Mouse (Mus musculus) midbrain, embryonic 10.5 days (tissue): ENCODE measurements around the gene Sbds. TPM values are rescaled to one million over a fixed set of nuclear protein-coding genes. Genes with fewer than 3 reads are reported as not detected.
A peak's percentile ranks its signal among the peaks of the same experiment; 100 is the strongest.
"Not testable (repeated sequence)": the region's sequence is repeated elsewhere in the genome, so short reads cannot be mapped to it uniquely, and the experiment has no call there.

Source experiments
- DNase-seq: peaks from one replicate; pipeline ENCODE4 v3.0.0-alpha.2; 2017; ENCODE audit warnings: low spot score
- H3K27ac ChIP-seq: fragments of 300-500 bp; sonication (generic); replicated peaks from 2 replicates; pipeline ENCODE4 v1.5.1; 2016; ENCODE audit warnings: mild to moderate bottlenecking
- H3K27me3 ChIP-seq: fragments of 300-500 bp; sonication (generic); 2 replicates; pipeline ENCODE4 v1.6.1; 2016; ENCODE audit warnings: low read depth, mild to moderate bottlenecking; ENCODE audit not compliant: poor library complexity, severe bottlenecking
- H3K36me3 ChIP-seq: fragments of 300-500 bp; sonication (generic); 2 replicates; pipeline ENCODE4 v1.6.1; 2016; ENCODE audit warnings: mild to moderate bottlenecking, moderate library complexity
- H3K4me1 ChIP-seq: fragments of 300-500 bp; sonication (generic); 2 replicates; pipeline ENCODE4 v1.6.1; 2016
- H3K4me3 ChIP-seq: fragments of 300-500 bp; sonication (generic); 2 replicates; pipeline ENCODE4 v1.5.1; 2016; ENCODE audit warnings: mild to moderate bottlenecking, moderate library complexity
- H3K9me3 ChIP-seq: fragments of 300-500 bp; sonication (generic); replicated peaks from 2 replicates; pipeline ENCODE4 v1.6.1; 2016; ENCODE audit warnings: mild to moderate bottlenecking
- WGBS: fragments of 180-500 bp; shearing (Covaris S2); methylation state at CpG from one replicate; pipeline ENCODE4 v1.1.7; 2016; 5-methylcytosine and 5-hydroxymethylcytosine counted together
- polyA plus RNA-seq: library from polyadenylated mRNA; unstranded; fragments of >200 nt; fragmentation: Nextera tagmentation; extraction: Ambion mirVana; gene quantifications from 2 replicates; pipeline ENCODE4 v1.2.1, GENCODE M21; 2016

Gene Sbds
- polyA plus RNA-seq, 1 experiment from 2014 or later: 80.9 TPM

GRCm38 (mm10) chr5:130278011-130278472, 22.7 kb upstream of the Sbds start:
- H3K27ac ChIP-seq: no peak overlapping the region
- H3K4me1 ChIP-seq: no peaks in the 10 kb centered on the region; the same call in 1 of the 2 replicates
- WGBS: 91% methylated on average over 7 of the region's 7 CpGs
- no peaks in the 10 kb centered on the region for H3K27me3 ChIP-seq
- H3K36me3 ChIP-seq: peaks cover 96% of the 10 kb centered on the region
- peaks cover under 1% of the 10 kb centered on the region; the same call in 1 of the 2 replicates for H3K9me3 ChIP-seq
- no peak for DNase-seq
- H3K4me3 ChIP-seq: no peak overlapping the region

- 65% methylated on average over 4 of the region's 4 CpGs for WGBS
- H3K27ac ChIP-seq: no peak overlapping the region
- peaks cover 96% of the 10 kb centered on the region for H3K36me3 ChIP-seq
- DNase-seq: no peak
- H3K4me1 ChIP-seq: no peaks in the 10 kb centered on the region; the same call in 1 of the 2 replicates
- H3K4me3 ChIP-seq: no peak overlapping the region
- no peaks in the 10 kb centered on the region for H3K9me3 ChIP-seq
- H3K27me3 ChIP-seq: no peaks in the 10 kb centered on the region
Observed at GRCm38 (mm10) chr5:130275509-130275908, 20.2 kb upstream of the Sbds start.

GRCm38 (mm10) chr5:130273046-130273445, 17.7 kb upstream of the Sbds start:
- no peaks in the 10 kb centered on the region for H3K27me3 ChIP-seq
- DNase-seq: no peak
- no peaks in the 10 kb centered on the region for H3K9me3 ChIP-seq
- peaks cover 96% of the 10 kb centered on the region for H3K36me3 ChIP-seq
- H3K4me3 ChIP-seq: no peak overlapping the region
- 94% methylated on average over 6 of the region's 6 CpGs for WGBS
- no peaks in the 10 kb centered on the region; the same call in 1 of the 2 replicates for H3K4me1 ChIP-seq
- H3K27ac ChIP-seq: no peak overlapping the region

- Histone ChIP-seq H3K4me3 (no peak overlapping the region), H3K27ac (no peak overlapping the region), H3K27me3 (no peaks in the 10 kb centered on the region), H3K36me3 (peaks cover 96% of the 10 kb centered on the region), H3K4me1 (no peaks in the 10 kb centered on the region; the same call in 1 of the 2 replicates), H3K9me3 (no peaks in the 10 kb centered on the region)
- 86% methylated on average over 1 of the region's 1 CpGs for WGBS
- DNase-seq: no peak
Observed at GRCm38 (mm10) chr5:130272344-130272743, 17.0 kb upstream of the Sbds start.

- Histone ChIP-seq H3K4me1 (no peaks in the 10 kb centered on the region; the same call in 1 of the 2 replicates), H3K27ac (no peak overlapping the region), H3K4me3 (no peak overlapping the region), H3K9me3 (no peaks in the 10 kb centered on the region), H3K27me3 (no peaks in the 10 kb centered on the region), H3K36me3 (peaks cover 95% of the 10 kb centered on the region)
- no peak for DNase-seq
- 89% methylated on average over 11 of the region's 11 CpGs for whole genome bisulfite sequencing
Observed at GRCm38 (mm10) chr5:130268976-130269375, 13.6 kb upstream of the Sbds start.

- H3K4me1 ChIP-seq: no peaks in the 10 kb centered on the region
- H3K27me3 ChIP-seq: no peaks in the 10 kb centered on the region
- 91% methylated on average over 1 of the region's 1 CpGs for WGBS
- H3K9me3 ChIP-seq: no peaks in the 10 kb centered on the region
- no peak overlapping the region for H3K27ac ChIP-seq
- peaks cover 95% of the 10 kb centered on the region for H3K36me3 ChIP-seq
- no peak overlapping the region for H3K4me3 ChIP-seq
- DNase-seq: no peak
Observed at GRCm38 (mm10) chr5:130267316-130267715, 12.0 kb upstream of the Sbds start.

GRCm38 (mm10) chr5:130266651-130267050, 11.3 kb upstream of the Sbds start:
- DNase-seq: peak; percentile 34
- no peaks in the 10 kb centered on the region for H3K9me3 ChIP-seq
- H3K4me1 ChIP-seq: no peaks in the 10 kb centered on the region
- no peak overlapping the region for H3K4me3 ChIP-seq
- WGBS: 86% methylated on average over 7 of the region's 7 CpGs
- no peak overlapping the region for H3K27ac ChIP-seq
- H3K36me3 ChIP-seq: peaks cover 91% of the 10 kb centered on the region
- H3K27me3 ChIP-seq: no peaks in the 10 kb centered on the region

- no peak overlapping the region for H3K4me3 ChIP-seq
- no peaks in the 10 kb centered on the region for H3K4me1 ChIP-seq
- 91% methylated on average over 6 of the region's 6 CpGs for WGBS
- DNase-seq: no peak
- peaks cover 82% of the 10 kb centered on the region for H3K36me3 ChIP-seq
- no peak overlapping the region for H3K27ac ChIP-seq
- no peaks in the 10 kb centered on the region for H3K27me3 ChIP-seq
- H3K9me3 ChIP-seq: no peaks in the 10 kb centered on the region
Observed at GRCm38 (mm10) chr5:130264433-130265005, 9.2 kb upstream of the Sbds start.

- DNase-seq: no peak
- H3K9me3 ChIP-seq: no peaks in the 10 kb centered on the region
- no peaks in the 10 kb centered on the region for H3K4me1 ChIP-seq
- WGBS: 85% methylated on average over 11 of the region's 11 CpGs
- no peak overlapping the region for H3K27ac ChIP-seq
- H3K4me3 ChIP-seq: no peak overlapping the region
- peaks cover 77% of the 10 kb centered on the region for H3K36me3 ChIP-seq
- H3K27me3 ChIP-seq: no peaks in the 10 kb centered on the region
Observed at GRCm38 (mm10) chr5:130263454-130263853, 8.1 kb upstream of the Sbds start.

GRCm38 (mm10) chr5:130257303-130257702, 2.0 kb upstream of the Sbds start:
- peaks cover 22% of the 10 kb centered on the region for H3K4me1 ChIP-seq
- H3K27me3 ChIP-seq: no peaks in the 10 kb centered on the region
- 12% methylated on average over 8 of the region's 8 CpGs for WGBS
- H3K4me3 ChIP-seq: peak overlapping the region; percentile 78
- no peak for DNase-seq
- H3K9me3 ChIP-seq: no peaks in the 10 kb centered on the region
- peak overlapping the region; percentile 88 for H3K27ac ChIP-seq
- peaks cover 37% of the 10 kb centered on the region for H3K36me3 ChIP-seq

- Histone ChIP-seq H3K27ac (peak overlapping the region; percentile 88), H3K4me1 (peaks cover 22% of the 10 kb centered on the region)
Observed at GRCm38 (mm10) chr5:130256678-130257271, 1.4 kb upstream of the Sbds start.

GRCm38 (mm10) chr5:130255799-130256525, 632 bp upstream of the Sbds start:
- H3K36me3 ChIP-seq: peaks cover 42% of the 10 kb centered on the region
- peaks cover 22% of the 10 kb centered on the region for H3K4me1 ChIP-seq
- peak overlapping the region; percentile 78 for H3K4me3 ChIP-seq
- H3K27me3 ChIP-seq, DNase-seq, H3K9me3 ChIP-seq: not testable (repeated sequence)
- WGBS: 35% methylated on average over 20 of the region's 20 CpGs
- H3K27ac ChIP-seq: peak overlapping the region; percentile 88

More at GRCm38 (mm10) chr5:130256678-130257271, 1.4 kb upstream of the Sbds start:
- H3K27me3 ChIP-seq: no peaks in the 10 kb centered on the region
- peak; percentile 92 for DNase-seq
- no peaks in the 10 kb centered on the region for H3K9me3 ChIP-seq
- H3K4me3 ChIP-seq: peak overlapping the region; percentile 78
- peaks cover 39% of the 10 kb centered on the region for H3K36me3 ChIP-seq
- under 1% methylated on average over 25 of the region's 25 CpGs for WGBS
